Mouse (Mus musculus) megakaryocyte, adult 5-6 weeks (primary cell): ENCODE results near the gene Tbkbp1. TPM values are rescaled to one million over a fixed set of nuclear protein-coding genes. Genes with fewer than 3 reads are reported as not detected.

Experiments used
- ATAC-seq: 2 replicates; pipeline ENCODE4 v1.8.0; 2016; ENCODE audit warnings: mild to moderate bottlenecking, inconsistent platforms; ENCODE audit not compliant: poor library complexity, severe bottlenecking
- total RNA-seq, 2 experiments: library from RNA; stranded (forward) in 1 of 2; stranded (reverse) in 1 of 2; fragments of 153-499, 151-499 nt in 1 of 2; fragments of 221-1000, 200-1000 nt in 1 of 2; gene quantifications; 2 replicates each; pipeline versions ENCODE4 v1.2.3 to v1.2.4; 2015 to 2017

The Tbkbp1 gene
- total RNA-seq, 2 experiments from 2014 or later, result 16.0 to 17.2 TPM

DNA sequence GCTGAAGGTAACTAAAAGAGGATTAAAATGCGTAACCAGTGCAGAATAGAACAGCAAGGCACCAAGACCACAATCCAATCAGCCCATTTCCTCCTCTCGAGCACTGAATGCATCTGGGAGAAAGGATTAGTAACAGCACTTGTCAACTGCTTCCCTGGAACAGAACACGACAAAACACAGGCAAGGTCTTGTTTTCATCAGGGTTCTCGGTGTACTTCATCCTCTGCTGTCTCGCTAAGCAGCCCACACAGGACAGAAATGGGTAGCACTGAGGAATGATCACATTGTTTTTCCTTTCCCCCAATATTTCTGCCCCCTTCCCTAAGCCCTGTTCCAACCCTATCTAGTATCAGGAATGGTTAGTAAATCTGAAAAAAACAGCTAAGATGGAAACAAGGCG, 9.0 kb upstream of the Tbkbp1 start:
- no peak for ATAC-seq

DNA sequence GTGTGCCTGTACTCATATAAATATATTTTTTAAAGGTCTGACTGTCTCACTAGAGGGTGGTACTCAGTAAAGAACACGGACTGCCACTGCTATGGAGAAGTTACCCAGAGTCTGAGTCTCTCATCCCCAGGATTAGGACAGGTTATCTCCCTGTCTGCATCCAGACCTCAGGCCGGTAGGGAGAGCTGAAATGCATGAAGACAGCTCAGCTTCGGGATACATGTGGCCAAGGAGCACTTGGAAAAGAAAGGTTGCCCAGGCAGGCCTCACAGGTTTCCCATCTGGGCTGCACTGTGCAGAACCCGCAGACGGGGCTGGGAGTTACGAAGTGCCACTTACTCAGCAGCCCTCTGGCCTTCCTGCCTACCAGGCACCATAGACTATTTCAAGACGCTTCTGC, 5.7 kb upstream of the Tbkbp1 start:
- no peak for ATAC-seq

DNA sequence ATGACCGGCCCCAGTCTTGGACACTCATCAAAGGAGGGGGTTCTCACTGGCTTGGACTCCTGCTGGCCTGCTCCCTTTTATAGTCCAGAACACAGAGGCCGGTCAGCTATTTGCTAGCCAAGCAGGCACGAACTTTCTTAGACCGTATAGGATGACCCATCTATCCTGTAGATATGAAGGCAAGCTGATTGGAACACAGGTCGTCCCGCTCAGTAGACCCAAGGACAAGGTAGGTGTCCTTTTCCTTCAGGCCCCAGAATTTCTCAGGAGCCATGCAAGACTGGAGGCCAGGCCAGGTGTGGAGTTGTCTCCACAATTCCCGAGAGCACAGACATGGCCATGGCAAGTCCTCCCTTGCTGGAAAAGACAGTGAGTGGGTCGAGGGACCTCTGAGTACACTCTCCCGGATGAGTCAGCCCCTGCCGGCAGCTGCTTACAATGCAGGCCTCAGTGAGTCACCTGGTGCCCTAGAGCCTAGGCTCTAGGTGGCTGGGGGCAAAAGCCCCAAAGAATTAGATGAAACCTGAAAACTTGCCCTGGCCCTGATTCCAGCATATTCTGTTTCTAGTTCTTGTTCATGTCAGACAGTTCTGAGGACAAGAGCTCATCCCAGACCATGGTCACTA, 1.5 kb upstream of the Tbkbp1 start:
- ATAC-seq, result no peak

DNA sequence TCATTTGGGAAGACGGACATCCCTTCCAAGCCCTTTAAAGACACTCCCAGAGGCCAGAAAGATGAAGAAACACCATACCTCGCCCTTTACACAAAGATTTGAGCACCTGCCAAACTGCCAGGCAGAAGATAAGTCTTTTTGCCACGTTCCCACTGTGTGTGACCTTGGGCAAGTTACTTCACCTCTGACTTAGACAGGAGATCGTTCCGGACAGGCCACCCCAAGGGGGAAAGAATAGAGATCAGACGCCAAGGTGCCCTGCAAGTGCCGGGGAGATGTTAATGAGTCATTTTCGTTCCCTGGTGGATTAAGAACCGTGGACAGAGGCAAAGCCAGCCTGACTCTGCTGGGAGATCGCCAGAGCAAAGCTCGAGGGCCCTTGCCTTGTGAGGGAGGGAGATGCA, 730 bp upstream of the Tbkbp1 start:
- ATAC-seq, result no peak

DNA sequence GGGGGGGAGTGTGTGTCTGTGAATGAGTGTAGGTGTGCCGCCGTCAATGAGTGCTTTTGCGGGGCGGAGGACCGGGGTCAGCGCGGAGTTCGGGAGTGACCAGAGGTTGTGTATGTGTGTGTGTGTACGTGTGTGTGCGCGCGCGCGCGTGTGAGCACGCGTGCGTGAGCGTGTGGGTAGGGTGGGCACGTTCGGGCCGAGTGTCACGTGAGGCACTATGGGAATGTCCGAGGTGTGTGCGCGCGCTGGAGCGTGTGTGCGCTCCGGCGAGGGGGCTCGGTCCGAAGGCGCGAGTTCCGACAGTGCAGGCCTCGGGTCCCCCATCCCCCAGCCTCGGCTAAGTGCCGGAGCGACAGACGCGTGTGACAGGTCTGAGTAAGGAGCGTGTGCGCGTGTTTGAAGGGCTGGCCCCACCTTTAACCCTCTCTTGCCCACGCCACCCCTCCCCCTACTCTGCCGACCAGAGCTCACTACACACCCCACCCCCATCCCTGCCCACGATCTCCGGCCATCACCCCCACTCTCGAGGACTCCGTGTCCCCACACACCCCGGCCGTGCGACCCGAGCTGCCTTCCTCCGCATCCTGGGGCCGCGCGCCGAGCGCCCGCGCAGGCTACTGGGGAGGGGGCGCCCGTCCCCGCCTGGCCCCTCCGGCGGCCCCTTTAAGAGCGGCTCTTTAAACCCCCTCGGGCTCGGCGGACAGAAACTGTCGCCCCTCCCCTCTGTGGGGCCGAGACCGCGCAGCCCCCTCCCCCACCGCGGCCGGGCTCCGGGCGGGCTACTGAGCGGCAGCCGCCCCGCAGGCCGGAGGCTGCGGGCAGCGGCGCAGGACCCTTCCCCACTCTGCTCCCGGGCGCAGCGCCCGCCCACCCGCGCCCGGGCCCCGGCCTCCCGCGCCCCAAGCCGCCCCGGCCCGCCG, 624 bp downstream of the Tbkbp1 start:
- ATAC-seq, result peak; percentile 31

DNA sequence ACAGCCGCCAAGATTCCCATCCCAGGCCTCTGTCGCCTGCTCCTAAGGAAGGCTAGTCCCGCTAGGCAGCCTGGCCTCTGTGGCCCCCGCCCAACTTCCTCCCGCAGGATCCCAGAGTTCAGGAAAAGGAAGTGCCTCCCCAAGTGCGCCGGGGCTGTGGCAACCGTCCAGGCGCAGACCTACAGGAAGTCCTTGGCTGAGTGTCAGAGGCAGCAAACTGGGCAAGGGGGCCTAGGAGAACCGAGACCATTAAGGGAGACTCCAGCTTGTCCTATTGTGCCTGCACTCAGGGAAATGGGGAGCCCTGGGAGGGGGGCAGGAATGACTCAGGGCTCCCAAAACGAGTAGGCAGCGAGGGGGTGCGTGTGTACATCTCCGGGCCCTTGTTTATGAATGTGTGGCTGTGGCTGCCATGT, 1.3 kb downstream of the Tbkbp1 start:
- ATAC-seq, result peak; percentile 71

DNA sequence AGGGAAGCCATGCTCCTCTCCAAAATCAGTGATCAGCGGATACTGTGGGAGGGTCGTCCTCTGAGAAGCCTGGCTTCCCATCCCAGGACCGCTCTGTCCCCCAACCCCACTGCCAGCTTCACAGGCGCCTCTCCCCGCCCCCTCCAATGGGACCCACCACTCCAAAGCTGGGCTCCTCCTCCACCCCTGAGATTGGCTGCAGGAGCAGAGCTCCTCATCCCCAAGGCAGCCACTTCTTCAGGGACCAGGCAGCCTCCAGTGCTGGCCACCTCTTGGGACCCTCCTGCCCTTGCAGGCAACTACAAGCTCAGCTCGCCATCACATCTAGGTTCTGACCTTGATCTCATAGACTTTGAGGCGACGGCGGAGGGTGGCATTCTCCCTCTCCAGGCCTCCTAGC, 2.3 kb downstream of the Tbkbp1 start:
- ATAC-seq, result no peak

DNA sequence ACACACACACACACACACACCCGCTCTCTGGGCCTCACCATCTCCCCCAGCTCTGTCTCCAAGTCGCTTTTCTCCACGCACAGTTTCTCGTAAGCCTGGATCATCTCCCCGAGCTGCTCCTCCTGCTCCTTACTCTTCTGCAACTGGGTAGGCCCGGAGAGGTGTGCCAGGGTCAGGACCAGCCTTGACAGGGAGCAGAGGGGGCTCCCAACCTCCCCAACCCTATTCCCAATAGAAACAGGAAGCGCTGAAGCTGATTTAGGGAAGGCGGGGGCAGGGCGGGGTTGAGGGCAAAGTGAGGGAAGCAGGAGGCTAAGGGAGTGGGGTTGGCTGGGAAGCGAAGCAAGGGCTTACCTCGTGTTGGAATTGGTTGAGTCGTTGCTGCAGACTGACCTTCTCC, 2.7 kb downstream of the Tbkbp1 start:
- ATAC-seq, result no peak

DNA sequence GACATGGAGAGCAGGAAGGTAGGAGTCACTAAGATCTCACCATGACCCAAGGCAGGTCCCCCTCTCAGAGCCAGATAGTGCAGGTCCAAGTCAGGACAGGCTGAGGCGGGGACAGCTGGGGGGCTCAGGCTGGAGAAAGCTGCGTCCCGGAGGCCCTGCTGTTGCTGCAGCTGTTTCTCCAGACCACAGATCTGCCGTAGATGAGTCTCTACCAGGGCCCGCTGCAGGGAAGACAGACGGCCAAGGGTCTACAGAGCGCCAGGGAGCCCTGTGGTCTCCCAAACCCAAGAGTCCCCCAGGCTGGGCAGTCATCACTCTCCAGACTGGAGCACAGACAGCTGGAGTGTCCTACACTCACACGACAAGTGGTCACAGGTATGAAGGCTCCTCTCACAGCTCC, 4.0 kb downstream of the Tbkbp1 start:
- ATAC-seq, result no peak

DNA sequence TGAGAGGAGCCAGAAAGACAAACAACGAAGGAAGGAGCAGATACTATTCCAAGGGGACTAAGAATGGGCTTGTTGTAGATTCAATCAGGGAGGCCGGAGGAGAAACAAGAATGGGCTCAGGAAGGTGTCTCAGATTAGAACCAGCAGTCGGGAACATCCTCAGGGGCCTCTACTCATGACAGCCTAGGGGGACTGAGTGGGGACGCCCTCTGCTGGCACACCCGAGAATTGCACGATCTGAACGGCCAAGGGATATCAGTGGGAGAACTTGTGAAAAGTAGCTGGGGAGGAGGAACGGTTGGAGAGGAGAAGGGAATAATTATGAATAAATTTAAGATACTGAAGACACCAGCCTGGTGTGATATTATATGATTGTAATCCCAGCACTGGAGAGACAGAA, 4.6 kb downstream of the Tbkbp1 start:
- no peak for ATAC-seq

DNA sequence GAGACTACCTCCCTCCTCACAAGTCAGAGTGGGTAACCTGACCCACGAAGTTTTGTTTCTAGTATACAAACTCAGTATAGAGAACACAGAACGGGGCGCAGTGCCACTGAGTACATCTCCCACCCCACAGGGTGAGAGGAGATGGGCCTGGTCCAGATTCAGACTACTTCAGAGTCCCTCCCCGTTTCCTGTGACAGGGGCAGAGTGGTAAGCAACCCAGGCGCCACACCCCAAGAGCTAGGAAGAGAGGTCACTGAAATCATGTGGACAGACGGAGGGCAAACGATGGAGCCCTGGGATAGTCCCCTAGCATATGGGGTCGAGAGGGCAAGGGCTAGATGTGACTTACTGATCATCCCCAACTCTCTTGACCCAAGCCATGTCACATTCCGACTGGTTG, 5.3 kb downstream of the Tbkbp1 start:
- no peak for ATAC-seq

DNA sequence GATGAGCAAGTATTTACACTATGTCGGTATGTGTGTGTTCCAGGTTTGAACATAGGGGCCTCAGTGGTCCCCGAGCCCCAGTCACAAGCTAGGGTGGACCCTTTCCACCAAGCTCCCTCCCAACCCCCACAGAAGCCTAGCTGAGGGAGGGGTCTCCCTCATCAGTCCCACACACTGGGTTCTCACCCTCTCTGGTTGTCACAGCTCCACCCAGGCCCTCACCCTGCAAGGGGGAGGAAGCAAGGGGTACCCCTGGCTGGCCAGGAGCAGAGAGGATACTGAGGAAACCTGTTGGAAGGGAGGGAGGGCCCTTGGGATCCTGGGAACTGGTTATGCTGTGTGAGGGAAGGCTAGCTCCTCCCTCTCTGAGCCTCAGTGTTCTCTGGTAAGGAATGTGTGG, 6.0 kb downstream of the Tbkbp1 start:
- no peak for ATAC-seq

DNA sequence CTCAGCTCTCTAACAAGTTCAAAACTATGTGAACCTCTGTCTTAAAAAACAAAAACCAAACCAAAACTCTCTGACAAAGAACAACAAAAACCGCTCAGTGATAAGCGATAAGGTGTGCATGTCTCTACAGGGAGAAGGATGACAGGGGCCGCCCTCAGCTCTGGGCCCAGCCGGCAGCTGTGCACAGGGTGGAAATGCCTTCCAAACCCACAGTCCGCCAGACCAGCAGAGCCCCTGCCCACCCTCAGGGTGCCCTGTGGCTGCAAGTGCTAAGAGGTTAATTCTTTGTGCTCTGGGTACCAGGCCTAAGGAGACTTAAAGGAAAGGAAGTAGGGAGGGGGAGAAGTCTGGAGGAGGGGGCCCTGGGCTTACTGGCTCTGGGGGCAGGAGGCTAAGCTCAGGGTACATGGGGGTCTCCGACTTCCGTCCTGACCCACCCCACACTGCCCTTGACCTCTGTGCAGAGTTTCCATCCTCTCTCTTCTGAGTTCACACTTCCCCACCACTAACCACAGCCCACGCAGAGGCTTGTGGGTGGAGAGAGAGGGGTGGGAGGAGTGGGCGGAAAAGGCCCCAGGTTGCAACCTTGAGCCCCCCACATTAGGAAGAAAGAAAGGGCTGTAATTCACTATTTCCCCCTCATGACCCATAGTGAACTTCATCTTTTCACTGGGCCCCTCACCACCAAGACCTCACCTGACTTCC, 7.9 kb downstream of the Tbkbp1 start:
- ATAC-seq, result peak; percentile 14; the same call in 1 of the 2 replicates

DNA sequence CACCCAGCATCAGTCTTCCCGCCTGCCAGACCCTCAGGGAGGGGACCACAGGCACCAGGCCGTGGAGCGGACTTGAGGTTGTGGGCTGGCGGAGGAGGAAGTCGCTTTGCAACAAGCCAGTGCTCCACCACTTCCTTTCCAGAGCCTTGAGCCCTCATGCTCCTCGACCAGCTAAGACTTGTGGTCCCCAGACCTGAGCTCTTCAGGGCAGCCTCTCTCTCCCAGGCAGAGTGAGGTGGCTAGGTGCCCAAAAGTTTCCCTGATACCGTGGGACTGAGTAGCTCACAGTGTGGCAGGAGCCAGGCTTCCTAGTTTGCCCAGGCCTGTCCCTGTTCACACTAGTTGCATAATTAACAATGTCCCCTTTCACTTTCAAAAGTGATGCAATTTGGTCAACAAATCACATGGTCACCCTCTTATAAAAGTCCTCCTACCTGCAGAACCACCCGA, 9.1 kb downstream of the Tbkbp1 start:
- ATAC-seq, result peak; percentile 81

DNA sequence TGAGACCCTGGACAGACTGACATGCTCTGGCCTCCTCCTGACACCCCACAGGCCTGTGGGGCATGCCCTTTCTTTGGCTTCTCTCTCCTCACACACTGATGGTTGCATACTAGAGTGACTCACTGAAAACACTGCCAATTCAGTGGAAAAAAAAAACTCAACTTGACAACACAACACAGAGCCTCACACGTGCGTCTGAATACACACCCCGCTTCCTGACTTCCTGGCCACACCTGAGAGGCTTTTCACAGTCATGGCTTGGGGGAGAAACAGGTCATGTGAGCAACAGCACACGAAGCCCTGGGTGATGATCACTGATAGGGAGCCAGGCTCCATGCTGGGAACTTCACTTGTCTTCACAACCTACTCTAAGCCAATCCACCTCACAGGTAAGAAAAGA, 10.5 kb downstream of the Tbkbp1 start:
- no peak for ATAC-seq

DNA sequence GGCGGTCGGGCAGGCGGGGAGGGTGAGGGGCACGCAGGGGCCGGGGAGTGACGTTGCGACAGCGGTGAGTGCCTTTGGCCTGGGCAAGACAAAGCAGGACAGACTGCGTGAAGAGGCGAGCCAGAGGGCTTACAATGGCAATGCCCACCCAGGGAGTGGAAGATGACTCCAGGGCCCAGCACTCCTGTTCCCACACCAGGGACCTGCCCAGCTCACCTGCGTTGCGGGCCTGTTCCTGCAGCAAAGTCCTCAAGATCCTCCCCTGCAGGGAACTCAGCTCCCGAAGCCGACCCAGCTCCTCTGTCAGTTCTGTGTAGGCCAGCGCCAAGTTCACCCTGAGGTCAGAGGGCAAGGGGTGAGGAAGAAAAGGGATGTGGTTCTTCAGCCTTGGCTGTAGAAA, 12.0 kb downstream of the Tbkbp1 start:
- no peak for ATAC-seq

DNA sequence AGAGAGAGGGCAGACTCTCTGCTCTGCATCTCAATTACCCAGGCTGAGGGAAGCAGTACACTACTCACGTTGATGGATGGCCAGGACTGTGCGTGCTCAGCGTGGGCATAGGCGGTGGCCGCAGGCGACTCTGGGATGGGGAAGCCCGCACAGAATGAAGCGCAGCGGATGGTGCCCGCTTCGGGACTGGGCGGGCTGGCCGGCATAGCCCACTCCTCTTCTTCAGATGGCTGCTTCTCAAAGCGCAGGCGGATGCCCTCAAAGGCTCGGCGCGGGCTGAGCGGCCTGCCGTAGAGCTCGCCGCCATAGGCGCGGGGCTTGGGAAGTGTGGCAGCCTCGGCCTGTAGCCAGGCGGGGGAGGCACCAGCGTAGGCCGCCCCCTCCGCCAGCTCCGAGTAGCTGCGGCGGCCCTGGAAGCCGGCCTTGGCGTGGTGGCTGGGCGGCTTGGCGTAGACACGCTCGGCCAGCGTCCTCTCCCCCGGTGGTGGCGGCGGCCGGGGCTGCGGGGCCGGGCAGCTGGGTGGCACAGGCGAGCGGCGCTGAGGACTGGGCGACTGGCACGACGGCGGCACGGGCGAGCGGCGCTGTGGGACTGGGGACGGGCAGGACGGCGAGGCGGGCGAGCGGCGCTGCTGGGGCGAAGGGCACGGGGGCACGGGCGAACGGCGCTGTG, 12.6 kb downstream of the Tbkbp1 start:
- no peak for ATAC-seq

DNA sequence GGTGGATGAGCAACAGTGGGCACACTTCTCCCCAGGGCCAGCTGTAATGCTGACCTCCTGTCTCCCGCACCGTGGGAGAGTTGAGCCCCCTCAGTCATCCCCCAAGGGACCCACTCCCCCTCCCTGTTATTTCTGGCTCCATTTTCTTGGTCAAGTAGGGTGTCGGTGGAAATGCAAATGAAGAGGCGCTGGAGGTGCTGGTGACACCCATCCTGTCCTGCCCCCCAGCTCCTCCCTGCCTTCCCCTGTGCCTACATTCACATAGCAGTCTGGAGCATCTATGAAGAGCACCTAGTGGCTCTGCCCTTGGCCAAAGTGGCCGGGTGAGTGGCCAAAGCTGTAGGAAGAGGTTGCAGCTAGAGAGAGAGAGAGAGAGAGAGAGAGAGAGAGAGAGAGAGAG, 18.0 kb downstream of the Tbkbp1 start:
- ATAC-seq, result no peak

DNA sequence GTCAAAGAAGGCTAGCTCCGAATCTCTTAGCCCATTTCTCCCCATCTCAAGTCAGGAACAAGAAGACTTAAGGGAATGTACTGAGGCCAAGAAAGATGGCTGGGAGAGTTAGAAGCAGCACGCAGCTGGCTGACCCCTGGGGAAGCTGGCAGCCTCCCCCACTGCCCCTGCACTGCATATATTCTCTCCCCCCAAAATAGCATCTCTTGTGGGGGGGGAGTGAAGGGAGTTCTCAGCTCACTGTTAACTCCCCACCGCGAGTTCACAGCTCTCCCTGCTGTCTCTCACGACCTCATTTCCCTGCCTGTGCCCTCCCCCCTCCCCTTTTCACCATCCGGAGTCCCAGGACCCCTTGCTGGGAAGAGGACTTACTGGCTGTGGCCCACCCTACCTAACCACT, 19.1 kb downstream of the Tbkbp1 start:
- no peak for ATAC-seq

DNA sequence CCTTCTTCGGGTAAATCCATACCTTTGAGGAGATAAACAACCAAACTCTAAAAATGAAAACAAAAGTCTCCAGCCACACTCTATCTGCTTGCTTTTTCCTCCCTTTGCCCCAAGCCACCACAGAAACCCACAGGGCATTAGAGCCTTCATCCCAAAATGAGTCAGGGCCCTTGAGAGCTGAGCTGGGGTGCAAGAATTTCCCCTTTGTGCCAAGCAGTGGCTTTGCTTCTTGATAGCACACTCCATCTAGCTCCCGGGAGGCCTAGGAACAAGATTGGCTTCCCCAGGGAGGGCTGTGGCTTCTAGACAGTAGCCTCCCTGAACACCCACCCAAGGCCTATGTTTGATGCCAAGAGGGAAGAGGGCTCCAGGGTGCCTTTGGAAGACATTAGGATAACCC, 19.6 kb downstream of the Tbkbp1 start:
- no peak for ATAC-seq

DNA sequence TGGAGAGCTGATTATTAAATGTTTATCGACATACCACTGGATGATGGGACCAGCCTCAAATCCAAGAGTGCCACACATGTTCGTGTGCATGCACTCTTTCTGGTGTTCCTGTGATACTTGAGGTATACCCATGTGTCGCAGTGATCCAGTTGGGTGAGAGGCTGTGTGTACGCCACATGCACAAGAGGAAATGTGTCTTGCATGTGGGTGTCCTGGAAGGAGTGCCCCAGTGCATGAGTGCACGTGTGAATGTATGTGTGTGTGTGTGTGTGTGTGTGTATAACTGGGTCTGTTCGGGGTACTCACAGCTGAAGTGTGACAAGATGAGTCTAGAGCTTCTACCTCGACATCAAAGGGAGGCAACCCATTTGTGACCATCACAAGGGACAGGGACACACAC, 21.0 kb downstream of the Tbkbp1 start:
- no peak for ATAC-seq
